Comparison of ENCODE assay signal across 9 mouse cellular contexts in the genomic region with DNA sequence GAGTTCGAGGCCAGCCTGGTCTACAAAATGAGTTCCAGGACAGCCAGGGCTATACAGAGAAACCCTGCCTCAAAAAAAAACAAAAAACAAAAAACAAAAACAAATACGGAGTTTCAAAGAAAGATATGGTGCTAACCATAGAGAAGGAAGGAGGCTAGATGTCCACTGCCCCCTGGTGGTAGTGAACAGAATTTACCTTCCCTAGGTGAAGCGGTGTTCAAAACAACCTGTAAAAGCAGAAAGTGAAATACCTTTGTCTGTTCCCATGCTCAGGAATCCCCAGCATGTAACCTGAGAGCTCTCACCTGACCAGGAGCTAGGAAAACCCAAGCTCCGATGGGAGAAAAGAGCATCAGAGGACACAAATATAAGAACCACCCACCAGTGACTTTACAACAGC.
DNase-seq lines count a peak whose midpoint lies in the region; ATAC-seq and TF ChIP-seq lines count a peak whose summit lies in the region.
"Had no signal": no experiment of that assay in that cellular context is flagged by ENCODE, and none has a peak within 500 bp of the region (broad histone marks: within the 10 kb centered on the region; RNA-seq: fewer than 3 reads in every experiment).

No protein-coding gene starts in this region.

- H3K36me3 ChIP-seq in liver, postnatal 0 days (replicated peaks; ENCODE audit: insufficient read depth, low read length) = no peaks in the 10 kb centered on the region
- H3K36me3 ChIP-seq in splenic B cell, adult 2 months (ENCODE audit: control insufficient read depth, insufficient read depth, low read length, poor library complexity, severe bottlenecking) = no peaks in the 10 kb centered on the region
- H3K36me3 ChIP-seq: lung, embryonic 15.5 days had no signal

- no peaks in the 10 kb centered on the region for H3K9me3 ChIP-seq in liver, postnatal 0 days (ENCODE audit: low read length)
- H3K9me3 ChIP-seq: lung, embryonic 15.5 days had no signal

- peak; percentile 45 for DNase-seq in adrenal gland, postnatal 10 days
- DNase-seq in adrenal gland, adult 8-10 months = no peak
- no peak for DNase-seq in liver, postnatal 0 days
- DNase-seq in liver = no peak
- peak; percentile 5 for DNase-seq in embryo, embryonic 9.5 days (ENCODE audit: extremely low spot score)
- DNase-seq in splenic B cell, adult 2 months (ENCODE audit: low read depth, low spot score) = peak; percentile 61
- DNase-seq in layer of hippocampus, adult 9-10 months (ENCODE audit: low spot score) = no peak
- DNase-seq in yolk sac, embryonic 10.5 days (ENCODE audit: low spot score) = no peak

- no peak for ATAC-seq in liver, postnatal 0 days

- 55% methylated on average over 4 of the region's 4 CpGs for WGBS in liver, postnatal 0 days (ENCODE audit: insufficient replicate concordance)

- H3K9ac ChIP-seq in liver, postnatal 0 days (replicated peaks) = no peak overlapping the region
- H3K9ac ChIP-seq: lung, embryonic 15.5 days had no signal

- no peaks in the 10 kb centered on the region for H3K4me1 ChIP-seq in liver, postnatal 0 days (ENCODE audit: insufficient read depth)
- H3K4me1 ChIP-seq: lung, embryonic 15.5 days had no signal

- no peak for TF ChIP-seq EP300 in liver, postnatal 0 days (IDR thresholded peaks at IDR 0.05; ENCODE audit: low read depth)

- H3K4me3 ChIP-seq in liver, postnatal 0 days (ENCODE audit: low read depth, low read length) = no peak overlapping the region
- H3K4me3 ChIP-seq: lung, embryonic 15.5 days had no signal

- no peaks in the 10 kb centered on the region for H3K27me3 ChIP-seq in liver, postnatal 0 days (ENCODE audit: insufficient read depth, low read length)
- H3K27me3 ChIP-seq in splenic B cell, adult 2 months (ENCODE audit: control insufficient read depth, insufficient read depth, low read length, poor library complexity, severe bottlenecking) = no peaks in the 10 kb centered on the region
- H3K27me3 ChIP-seq: lung, embryonic 15.5 days had no signal

- H3K4me2 ChIP-seq in liver, postnatal 0 days (ENCODE audit: low read depth, low read length) = no peak overlapping the region
- H3K4me2 ChIP-seq: lung, embryonic 15.5 days had no signal

- TF ChIP-seq CTCF in liver, postnatal 0 days (IDR thresholded peaks at IDR 0.05; ENCODE audit: low read depth) = peak; percentile 70

- H3K27ac ChIP-seq in liver, postnatal 0 days (ENCODE audit: low read depth) = no peak overlapping the region
- H3K27ac ChIP-seq: lung, embryonic 15.5 days had no signal

Comparison
In these comparisons a context has a peak if more than half of its experiments do, and no peak if none do; other contexts are left out.
1. DNase-seq: peak in adrenal gland, postnatal 10 days (single experiment), embryo, embryonic 9.5 days (single experiment) and splenic B cell, adult 2 months (single experiment); none in adrenal gland, adult 8-10 months (single experiment), liver, postnatal 0 days (single experiment), liver (single experiment), layer of hippocampus, adult 9-10 months (single experiment) and yolk sac, embryonic 10.5 days (single experiment).